Mouse (Mus musculus) kidney, postnatal 0 days (tissue): ENCODE data around the gene Cdh11. TPM values are rescaled to one million over a fixed set of nuclear protein-coding genes. Genes with fewer than 3 reads are reported as not detected.

Experiments used
- ATAC-seq: fragments of 200-750 bp; cut with Nextera tagmentation; replicated peaks from 2 replicates; pipeline ENCODE4 v1.8.0; 2017; ENCODE audit warnings: low read depth, moderate number of reproducible peaks, moderate TSS enrichment, moderate library complexity; ENCODE audit not compliant: low FRiP score
- DNase-seq: peaks from one replicate; pipeline ENCODE4 v3.0.0-alpha.2; 2016; ENCODE audit warnings: low spot score
- H3K27ac ChIP-seq: fragments of 300-500 bp; sonication (generic); 2 replicates; pipeline ENCODE4 v1.5.1; 2014; ENCODE audit warnings: mild to moderate bottlenecking
- H3K27me3 ChIP-seq: fragments of 300-500 bp; sonication (generic); 2 replicates; pipeline ENCODE4 v1.6.1; 2014; ENCODE audit warnings: low read length, mixed read lengths; ENCODE audit not compliant: insufficient read depth
- H3K36me3 ChIP-seq: fragments of 300-500 bp; sonication (generic); 2 replicates; pipeline ENCODE4 v1.6.1; 2014; ENCODE audit warnings: low read length, mixed read lengths; ENCODE audit not compliant: insufficient read depth
- H3K4me1 ChIP-seq: fragments of 300-500 bp; sonication (generic); replicated peaks from 2 replicates; pipeline ENCODE4 v1.6.1; 2014; ENCODE audit warnings: antibody characterized with exemption, low read length, mixed read lengths; ENCODE audit not compliant: insufficient read depth
- H3K4me2 ChIP-seq: fragments of 300-500 bp; sonication (generic); 2 replicates; pipeline ENCODE4 v1.6.1; 2014; ENCODE audit warnings: mild to moderate bottlenecking, low read length, moderate library complexity, mixed read lengths
- H3K4me3 ChIP-seq: fragments of 300-500 bp; sonication (generic); replicated peaks from 2 replicates; pipeline ENCODE4 v1.5.1; 2014; ENCODE audit warnings: low read depth, low read length
- H3K9ac ChIP-seq: fragments of 300-500 bp; sonication (generic); 2 replicates; pipeline ENCODE4 v1.6.1; 2014; ENCODE audit warnings: low read depth, low read length
- H3K9me3 ChIP-seq: fragments of 300-500 bp; sonication (generic); replicated peaks from 2 replicates; pipeline ENCODE4 v1.6.1; 2016; ENCODE audit warnings: low read length, inconsistent platforms, mixed read lengths
- CTCF ChIP-seq: IDR thresholded peaks from 2 replicates; pipeline ENCODE4 v1.5.1; 2016; ENCODE audit warnings: antibody characterized with exemption, low read depth, mild to moderate bottlenecking, moderate library complexity
- WGBS: fragments of 180-500 bp; shearing (Covaris S2); extraction: QIAGEN DNeasy Blood & Tissue Kit; methylation state at CpG from one replicate; pipeline ENCODE4 v1.1.7; 2014; 5-methylcytosine and 5-hydroxymethylcytosine counted together
- microRNA-seq: library from miRNA; unstranded; fragments of <30 nt; microRNA quantifications from one replicate; pipeline ENCODE4, GENCODE M21; 2016
- polyA plus RNA-seq: library from polyadenylated mRNA; unstranded; fragments of >200 nt; fragmentation: Nextera tagmentation; extraction: Ambion mirVana; gene quantifications from 2 replicates; pipeline ENCODE4 v1.2.1, GENCODE M21; 2015

Cdh11 gene
- polyA plus RNA-seq, 1 experiment from 2014 or later: 105 TPM

- no peak overlapping the region for H3K4me3 ChIP-seq
- no peaks in the 10 kb centered on the region for H3K27me3 ChIP-seq
- no peak for ATAC-seq
- H3K9me3 ChIP-seq: no peaks in the 10 kb centered on the region
- H3K27ac ChIP-seq: no peak overlapping the region
- H3K4me1 ChIP-seq: no peaks in the 10 kb centered on the region
- H3K4me2 ChIP-seq: no peak overlapping the region
- TF ChIP-seq CTCF: no peak
- DNase-seq: no peak
- H3K9ac ChIP-seq: no peak overlapping the region
- 70% methylated on average over 4 of the region's 4 CpGs for WGBS
- H3K36me3 ChIP-seq: peaks cover 7% of the 10 kb centered on the region; the same call in 1 of the 2 replicates
Measured at GRCm38 (mm10) chr8:102651964-102652363, 133.5 kb downstream of the Cdh11 start.

- no peaks in the 10 kb centered on the region for H3K27me3 ChIP-seq
- H3K4me2 ChIP-seq: no peak overlapping the region
- DNase-seq: no peak
- WGBS: 83% methylated on average over 3 of the region's 3 CpGs
- TF ChIP-seq CTCF: no peak
- no peak overlapping the region for H3K27ac ChIP-seq
- no peaks in the 10 kb centered on the region for H3K4me1 ChIP-seq
- H3K9ac ChIP-seq: no peak overlapping the region
- no peak for ATAC-seq
- H3K4me3 ChIP-seq: no peak overlapping the region
- no peaks in the 10 kb centered on the region for H3K9me3 ChIP-seq
- H3K36me3 ChIP-seq: no peaks in the 10 kb centered on the region
Measured at GRCm38 (mm10) chr8:102627151-102627550, 158.3 kb downstream of the Cdh11 start.

- Histone ChIP-seq H3K27ac (no peak overlapping the region), H3K4me2 (no peak overlapping the region), H3K9ac (no peak overlapping the region), H3K4me1 (no peaks in the 10 kb centered on the region), H3K27me3 (no peaks in the 10 kb centered on the region), H3K36me3 (no peaks in the 10 kb centered on the region), H3K4me3 (no peak overlapping the region), H3K9me3 (no peaks in the 10 kb centered on the region)
- ATAC-seq (no peak), DNase-seq (no peak)
- no peak for TF ChIP-seq CTCF
- WGBS: 78% methylated on average over 4 of the region's 4 CpGs
Measured at GRCm38 (mm10) chr8:102612146-102612545, 173.3 kb downstream of the Cdh11 start.

- 48% methylated on average over 4 of the region's 4 CpGs for WGBS
- H3K4me1 ChIP-seq: no peaks in the 10 kb centered on the region
- no peak for ATAC-seq
- H3K9ac ChIP-seq: no peak overlapping the region
- no peak for TF ChIP-seq CTCF
- no peaks in the 10 kb centered on the region for H3K36me3 ChIP-seq
- peak; percentile 6 for DNase-seq
- no peak overlapping the region for H3K4me2 ChIP-seq
- no peaks in the 10 kb centered on the region for H3K27me3 ChIP-seq
- no peak overlapping the region for H3K4me3 ChIP-seq
- H3K27ac ChIP-seq: no peak overlapping the region
- H3K9me3 ChIP-seq: no peaks in the 10 kb centered on the region
Measured at GRCm38 (mm10) chr8:102601327-102601726, 184.1 kb downstream of the Cdh11 start.

- H3K27me3 ChIP-seq: no peaks in the 10 kb centered on the region
- H3K9me3 ChIP-seq: no peaks in the 10 kb centered on the region
- H3K4me3 ChIP-seq: no peak overlapping the region
- ATAC-seq: peak; percentile 75; the same call in 1 of the 2 replicates
- no peak for TF ChIP-seq CTCF
- no peak overlapping the region for H3K4me2 ChIP-seq
- WGBS: 5% methylated on average over 3 of the region's 3 CpGs
- H3K36me3 ChIP-seq: no peaks in the 10 kb centered on the region
- peak; percentile 85 for DNase-seq
- H3K4me1 ChIP-seq: no peaks in the 10 kb centered on the region
- H3K9ac ChIP-seq: no peak overlapping the region
- H3K27ac ChIP-seq: no peak overlapping the region
Measured at GRCm38 (mm10) chr8:102596523-102596922, 188.9 kb downstream of the Cdh11 start.

- Histone ChIP-seq H3K4me3 (no peak overlapping the region), H3K27ac (no peak overlapping the region), H3K4me1 (no peaks in the 10 kb centered on the region), H3K9me3 (no peaks in the 10 kb centered on the region), H3K36me3 (no peaks in the 10 kb centered on the region), H3K4me2 (no peak overlapping the region), H3K27me3 (no peaks in the 10 kb centered on the region), H3K9ac (no peak overlapping the region)
- no peak for TF ChIP-seq CTCF
- 88% methylated on average over 6 of the region's 6 CpGs for WGBS
- no peak for DNase-seq
- no peak for ATAC-seq
Measured at GRCm38 (mm10) chr8:102593899-102594298, 191.5 kb downstream of the Cdh11 start.

Small RNA genes within 50 kb of the gene (microRNA-seq; reads per million reads assigned to microRNA genes)
- gene Gm26301: not detected
